Mouse (Mus musculus) MEL (cell line): ENCODE measurements around the gene Ror1. TPM values are rescaled to one million over a fixed set of nuclear protein-coding genes. Genes with fewer than 3 reads are reported as not detected.

Source experiments
- DNase-seq: peaks from one replicate; pipeline ENCODE4 v3.0.0; 2011; ENCODE audit warnings: low read depth, low spot score
- H3K27ac ChIP-seq: 2 replicates; pipeline ENCODE4 v1.5.1; 2012; ENCODE audit warnings: low read depth, mild to moderate bottlenecking, control low read depth, low read length, moderate library complexity; ENCODE audit not compliant: control insufficient read depth
- H3K27me3 ChIP-seq, 2 experiments: fragments of 150-350 bp in 1 of 2; sonication (generic) in 1 of 2; 2 replicates each; pipeline ENCODE4 v1.6.1; 2012; ENCODE audit warnings: low read length in 2 of 2, mild to moderate bottlenecking in 2 of 2, improper control_type of control experiment in 1 of 2, moderate library complexity in 1 of 2; ENCODE audit not compliant: insufficient read depth in 2 of 2, control insufficient read depth in 1 of 2
- H3K36me3 ChIP-seq, 2 experiments: 2 replicates each; pipeline ENCODE4 v1.6.1; 2012 to 2014; ENCODE audit warnings: low read length in 2 of 2, improper control_type of control experiment in 1 of 2, inconsistent platforms in 1 of 2, mild to moderate bottlenecking in 1 of 2; ENCODE audit not compliant: insufficient read depth in 2 of 2, control insufficient read depth in 1 of 2
- H3K4me1 ChIP-seq, 2 experiments: fragments of 150-350 bp in 1 of 2; sonication (generic) in 1 of 2; 2 replicates each; pipeline ENCODE4 v1.6.1; 2012; ENCODE audit warnings: low read length in 2 of 2, improper control_type of control experiment in 1 of 2, mild to moderate bottlenecking in 1 of 2; ENCODE audit not compliant: insufficient read depth in 2 of 2, control insufficient read depth in 1 of 2
- H3K4me3 ChIP-seq, 2 experiments: fragments of 150-350 bp in 1 of 2; sonication (generic) in 1 of 2; 2 replicates each; pipeline ENCODE4 v1.5.1; 2012; ENCODE audit warnings: low read depth in 2 of 2, low read length in 2 of 2, mild to moderate bottlenecking in 2 of 2, moderate library complexity in 2 of 2, control low read depth in 1 of 2, improper control_type of control experiment in 1 of 2; ENCODE audit not compliant: control insufficient read depth in 1 of 2, insufficient read depth in 1 of 2
- H3K79me2 ChIP-seq: 2 replicates; pipeline ENCODE4 v1.6.1; 2012; ENCODE audit warnings: mild to moderate bottlenecking, low read length, moderate library complexity; ENCODE audit not compliant: control insufficient read depth, poor library complexity, insufficient read depth
- H3K9ac ChIP-seq: 2 replicates; pipeline ENCODE4 v1.6.1; 2012; ENCODE audit warnings: low read depth, mild to moderate bottlenecking, control low read depth, low read length, moderate library complexity; ENCODE audit not compliant: control insufficient read depth, poor library complexity, severe bottlenecking
- H3K9me3 ChIP-seq: fragments of 150-350 bp; sonication (generic); replicated peaks from 2 replicates; pipeline ENCODE4 v1.6.1; 2012; ENCODE audit warnings: mild to moderate bottlenecking, low read length, improper control_type of control experiment, moderate library complexity; ENCODE audit not compliant: insufficient read depth
- BHLHE40 ChIP-seq: IDR thresholded peaks from 2 replicates; pipeline ENCODE4 v1.6.1; 2012; ENCODE audit warnings: low read depth, mild to moderate bottlenecking, inconsistent platforms, low read length, improper control_type of control experiment, borderline replicate concordance
- CHD1 ChIP-seq: IDR thresholded peaks from 2 replicates; pipeline ENCODE4 v1.6.1; 2012; ENCODE audit warnings: low read depth, mild to moderate bottlenecking, inconsistent platforms, low read length, improper control_type of control experiment
- CHD2 ChIP-seq: IDR thresholded peaks from 2 replicates; pipeline ENCODE4 v1.6.1; 2011; ENCODE audit warnings: low read length, improper control_type of control experiment
- CTCF ChIP-seq, 3 experiments: IDR thresholded peaks in 2 of 3; conservative IDR thresholded peaks in 1 of 3; 2 replicates each; pipeline ENCODE4 v1.5.1; 2011 to 2012; ENCODE audit warnings: low read length in 3 of 3, low read depth in 2 of 3, mild to moderate bottlenecking in 2 of 3, improper control_type of control experiment in 1 of 3, inconsistent platforms in 1 of 3, mixed read lengths in 1 of 3, moderate library complexity in 1 of 3; ENCODE audit not compliant: control insufficient read depth in 1 of 3, insufficient read depth in 1 of 3, poor library complexity in 1 of 3, severe bottlenecking in 1 of 3
- E2F4 ChIP-seq: IDR thresholded peaks from 2 replicates; pipeline ENCODE4 v1.6.1; 2011; ENCODE audit warnings: low read depth, low read length, improper control_type of control experiment, borderline replicate concordance
- EP300 ChIP-seq, 2 experiments: IDR thresholded peaks; 2 replicates each; pipeline ENCODE4 v1.6.1; 2011; ENCODE audit warnings: improper control_type of control experiment in 2 of 2, low read length in 2 of 2, low read depth in 1 of 2, mild to moderate bottlenecking in 1 of 2
- ETS1 ChIP-seq: IDR thresholded peaks from 2 replicates; pipeline ENCODE4 v1.6.1; 2012; ENCODE audit warnings: low read depth, mild to moderate bottlenecking, inconsistent platforms, low read length, improper control_type of control experiment, moderate library complexity
- GATA1 ChIP-seq: IDR thresholded peaks from 2 replicates; pipeline ENCODE4 v1.6.1; 2011; ENCODE audit warnings: low read depth, low read length, improper control_type of control experiment
- KAT2A ChIP-seq: conservative IDR thresholded peaks from 2 replicates; pipeline ENCODE4 v1.6.1; 2012; ENCODE audit warnings: low read depth, low read length, improper control_type of control experiment, inconsistent platforms
- MAFK ChIP-seq: IDR thresholded peaks from 2 replicates; pipeline ENCODE4 v1.6.1; 2011; ENCODE audit warnings: low read depth, mild to moderate bottlenecking, low read length, improper control_type of control experiment, borderline replicate concordance
- MAX ChIP-seq: IDR thresholded peaks from 2 replicates; pipeline ENCODE4 v1.6.1; 2011; ENCODE audit warnings: low read length, improper control_type of control experiment
- MYB ChIP-seq: IDR thresholded peaks from 2 replicates; pipeline ENCODE4 v1.6.1; 2011; ENCODE audit warnings: mild to moderate bottlenecking, low read depth, low read length, improper control_type of control experiment
- MYC ChIP-seq: IDR thresholded peaks from 2 replicates; pipeline ENCODE4 v1.6.1; 2011; ENCODE audit warnings: low read depth, mild to moderate bottlenecking, low read length, improper control_type of control experiment, moderate library complexity
- NELFE ChIP-seq: IDR thresholded peaks from 2 replicates; pipeline ENCODE4 v1.6.1; 2011; ENCODE audit warnings: low read depth, low read length, improper control_type of control experiment
- POLR2A ChIP-seq, 2 experiments: IDR thresholded peaks; 2 replicates each; pipeline ENCODE4 v1.6.1; 2011 to 2012; ENCODE audit warnings: low read length in 2 of 2, mild to moderate bottlenecking in 2 of 2, control low read depth in 1 of 2, improper control_type of control experiment in 1 of 2, low read depth in 1 of 2, moderate library complexity in 1 of 2; ENCODE audit not compliant: control insufficient read depth in 1 of 2, insufficient read depth in 1 of 2, poor library complexity in 1 of 2
- POLR2AphosphoS2 ChIP-seq: IDR thresholded peaks from 2 replicates; pipeline ENCODE4 v1.6.1; 2011; ENCODE audit warnings: low read length, improper control_type of control experiment
- POLR2AphosphoS5 ChIP-seq: IDR thresholded peaks from 2 replicates; pipeline ENCODE4 v1.6.1; 2012; ENCODE audit warnings: low read depth, borderline replicate concordance, mild to moderate bottlenecking, inconsistent platforms, low read length, moderate library complexity, mixed read lengths
- RAD21 ChIP-seq: IDR thresholded peaks from 2 replicates; pipeline ENCODE4 v1.6.1; 2011; ENCODE audit warnings: mild to moderate bottlenecking, low read depth, low read length, improper control_type of control experiment
- RCOR1 ChIP-seq: IDR thresholded peaks from 2 replicates; pipeline ENCODE4 v1.6.1; 2012; ENCODE audit warnings: low read depth, mild to moderate bottlenecking, inconsistent platforms, low read length, improper control_type of control experiment
- SMC3 ChIP-seq: IDR thresholded peaks from 2 replicates; pipeline ENCODE4 v1.6.1; 2011; ENCODE audit warnings: low read depth, low read length, improper control_type of control experiment
- TAL1 ChIP-seq: IDR thresholded peaks from 2 replicates; pipeline ENCODE4 v1.6.1; 2012; ENCODE audit warnings: mild to moderate bottlenecking, inconsistent platforms, low read length, moderate library complexity, mixed read lengths
- UBTF ChIP-seq: IDR thresholded peaks from 2 replicates; pipeline ENCODE4 v1.6.1; 2012; ENCODE audit warnings: low read depth, mild to moderate bottlenecking, inconsistent platforms, low read length, improper control_type of control experiment, moderate library complexity, borderline replicate concordance; ENCODE audit not compliant: insufficient read depth
- USF1 ChIP-seq: IDR thresholded peaks from 2 replicates; pipeline ENCODE4 v1.6.1; 2014; ENCODE audit warnings: low read depth, mild to moderate bottlenecking, inconsistent platforms, low read length, improper control_type of control experiment, moderate library complexity
- USF2 ChIP-seq, 2 experiments: IDR thresholded peaks; 2 replicates each; pipeline ENCODE4 v1.6.1; 2011 to 2012; ENCODE audit warnings: improper control_type of control experiment in 2 of 2, low read length in 2 of 2, borderline replicate concordance in 1 of 2, inconsistent platforms in 1 of 2, low read depth in 1 of 2, mild to moderate bottlenecking in 1 of 2; ENCODE audit not compliant: insufficient read depth in 1 of 2
- ZC3H11A ChIP-seq: IDR thresholded peaks from 2 replicates; pipeline ENCODE4 v1.6.1; 2012; ENCODE audit warnings: low read depth, mild to moderate bottlenecking, inconsistent platforms, low read length, improper control_type of control experiment
- ZKSCAN1 ChIP-seq: IDR thresholded peaks from 2 replicates; pipeline ENCODE4 v1.6.1; 2012; ENCODE audit warnings: low read depth, mild to moderate bottlenecking, inconsistent platforms, low read length, improper control_type of control experiment, moderate library complexity
- ZNF384 ChIP-seq: IDR thresholded peaks from 2 replicates; pipeline ENCODE4 v1.6.1; 2012; ENCODE audit warnings: low read depth, mild to moderate bottlenecking, inconsistent platforms, low read length, improper control_type of control experiment
- polyA plus RNA-seq, 2 experiments: library from polyadenylated mRNA; stranded (reverse) in 1 of 2; unstranded in 1 of 2; fragments of >175 nt in 1 of 2; fragments of >200 nt in 1 of 2; gene quantifications; 2 replicates each; pipeline versions ENCODE4 v1.2.1 to v1.2.4; 2012; ENCODE audit warnings: low replicate concordance in 2 of 2, low read depth in 1 of 2; ENCODE audit not compliant: insufficient read length in 2 of 2, insufficient read depth in 1 of 2, missing spikeins in 1 of 2
- total RNA-seq: library from RNA; depleted of rRNA; stranded (reverse); fragments of 300-350 nt; gene quantifications from 2 replicates; pipeline ENCODE4 v1.2.3, GENCODE M21; 2012

Gene Ror1
- total and polyA plus RNA-seq, 3 experiments, result not detected

DNA sequence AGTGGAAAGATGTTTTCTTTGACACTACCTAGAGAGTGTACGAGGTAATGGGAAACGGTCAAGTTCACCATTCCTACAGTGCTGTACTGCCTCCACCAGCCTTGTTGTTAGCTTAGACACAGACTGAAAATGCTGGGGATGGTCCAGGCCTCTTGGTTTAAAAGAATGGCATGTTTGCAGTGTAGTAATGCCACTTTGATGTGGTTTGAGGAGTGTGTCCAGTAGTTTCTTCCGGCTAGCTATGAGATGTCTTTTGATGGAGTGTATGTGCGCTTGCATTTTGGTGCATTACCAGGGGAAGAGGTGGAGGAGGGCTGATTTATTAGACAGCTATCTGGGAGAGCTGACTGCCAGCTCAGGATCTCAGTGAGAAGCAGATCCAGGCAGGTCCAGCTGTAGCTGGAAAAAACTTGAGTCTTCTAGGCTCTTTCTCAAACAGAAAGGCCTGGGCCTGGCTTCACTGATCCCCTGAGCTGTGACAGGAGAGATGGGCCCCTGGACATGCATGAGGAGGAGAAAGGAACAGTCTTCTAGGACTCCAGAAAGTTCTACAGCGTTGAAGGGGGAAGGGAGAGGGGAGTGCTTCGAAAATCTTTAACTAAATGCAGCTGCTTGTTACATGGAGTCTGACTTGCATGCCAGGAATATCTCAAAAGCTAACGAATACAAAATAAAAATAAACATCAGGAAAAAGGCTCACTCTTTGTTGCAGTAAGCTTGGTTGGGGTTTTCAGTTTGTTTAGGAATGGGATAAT lies 5.7 kb downstream of the Ror1 start:
- Histone ChIP-seq H3K79me2 (no peaks in the 10 kb centered on the region), H3K4me1 (no peaks in the 10 kb centered on the region), H3K36me3 (no peaks in the 10 kb centered on the region), H3K27ac (no peak overlapping the region)
- no peak for DNase-seq
- TF ChIP-seq TAL1 (no peak), ZKSCAN1 (no peak), KAT2A (no peak), CTCF (IDR thresholded peaks at IDR 0.05 in 2 of 3, conservative IDR thresholded peaks at IDR 0.05 in 1 of 3; ENCODE audit: control insufficient read depth in 1 of 3, insufficient read depth in 1 of 3, low read depth in 2 of 3, low read length in 3 of 3, poor library complexity in 1 of 3, severe bottlenecking in 1 of 3) (no peak), SMC3 (no peak), MAFK (no peak), MYB (no peak), RCOR1 (no peak), MYC (no peak), E2F4 (no peak), CHD1 (no peak), CHD2 (no peak), NELFE (no peak), ZNF384 (no peak), POLR2AphosphoS2 (no peak)
- TF ChIP-seq, all 39 proteins: peak for 0
- no peaks in the 10 kb centered on the region for H3K9me3 ChIP-seq
- no peak overlapping the region for H3K4me3 ChIP-seq
- H3K9ac ChIP-seq, result no peak overlapping the region
- H3K27me3 ChIP-seq, result no peaks in the 10 kb centered on the region

DNA sequence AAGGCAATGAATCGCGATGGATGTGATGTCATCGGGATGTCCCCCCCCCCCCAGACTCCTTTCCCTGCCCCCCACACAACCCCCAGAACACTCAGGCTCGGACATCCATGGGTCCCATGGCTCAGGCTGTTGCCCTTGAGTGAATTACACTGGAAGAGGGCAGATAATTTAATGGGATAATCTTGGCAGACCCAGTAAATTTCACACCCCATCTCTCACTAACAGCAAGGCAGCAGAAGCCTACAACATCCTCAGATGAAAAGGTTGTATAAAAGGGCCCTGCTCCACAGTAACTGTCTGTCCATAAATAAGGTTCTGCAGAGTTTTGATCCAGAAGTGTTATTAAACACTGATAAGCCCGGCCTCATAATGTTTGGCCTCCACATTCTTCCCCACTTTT lies 6.3 kb downstream of the Ror1 start:
- no peak for TF ChIP-seq UBTF
- no peak for TF ChIP-seq POLR2A (IDR thresholded peaks at IDR 0.05; ENCODE audit: control insufficient read depth in 1 of 2, insufficient read depth in 1 of 2, low read depth in 1 of 2, low read length in 2 of 2, poor library complexity in 1 of 2)
- no peak for TF ChIP-seq EP300 (IDR thresholded peaks at IDR 0.05; ENCODE audit: low read depth in 1 of 2, low read length in 2 of 2)
- TF ChIP-seq ETS1, result no peak
- no peak for TF ChIP-seq POLR2AphosphoS5
- no peak for TF ChIP-seq KAT2A
- no peak for TF ChIP-seq USF1
- no peak for TF ChIP-seq CHD2
- no peak for TF ChIP-seq GATA1
- TF ChIP-seq MYC, result no peak
- no peak for TF ChIP-seq MAX
- no peak for TF ChIP-seq BHLHE40
- TF ChIP-seq RAD21, result no peak
- TF ChIP-seq ZKSCAN1, result no peak
- no peak for TF ChIP-seq USF2 (IDR thresholded peaks at IDR 0.05; ENCODE audit: borderline replicate concordance in 1 of 2, insufficient read depth in 1 of 2, low read depth in 1 of 2, low read length in 2 of 2)
- TF ChIP-seq CHD1, result no peak
- no peak for TF ChIP-seq ZC3H11A
- no peak for DNase-seq

More for the DNA sequence above, 6.3 kb downstream of the Ror1 start:
- Histone ChIP-seq H3K9me3 (no peaks in the 10 kb centered on the region), H3K36me3 (no peaks in the 10 kb centered on the region), H3K27me3 (no peaks in the 10 kb centered on the region), H3K27ac (no peak overlapping the region), H3K4me1 (no peaks in the 10 kb centered on the region), H3K4me3 (no peak overlapping the region), H3K79me2 (no peaks in the 10 kb centered on the region), H3K9ac (no peak overlapping the region)
